Mouse (Mus musculus) heart, embryonic 16.5 days (tissue): ENCODE data around the gene Brms1. TPM values are rescaled to one million over a fixed set of nuclear protein-coding genes. Genes with fewer than 3 reads are reported as not detected.

Experiments
- ATAC-seq: fragments of 200-750 bp; cut with Nextera tagmentation; replicated peaks from 2 replicates; pipeline ENCODE4 v1.8.0; 2017; ENCODE audit warnings: moderate number of reproducible peaks; ENCODE audit not compliant: insufficient read depth, low FRiP score; ENCODE audit errors: extremely low read depth
- H3K27ac ChIP-seq: fragments of 300-500 bp; sonication (generic); 2 replicates; pipeline ENCODE4 v1.5.1; 2014; ENCODE audit warnings: mild to moderate bottlenecking, low read length, control low read depth, moderate library complexity
- H3K27me3 ChIP-seq: fragments of 300-500 bp; sonication (generic); 2 replicates; pipeline ENCODE4 v1.6.1; 2014; ENCODE audit warnings: low read length, mixed read lengths; ENCODE audit not compliant: control insufficient read depth, insufficient read depth
- H3K36me3 ChIP-seq: fragments of 300-500 bp; sonication (generic); 2 replicates; pipeline ENCODE4 v1.6.1; 2014; ENCODE audit not compliant: control insufficient read depth, insufficient read depth
- H3K4me1 ChIP-seq: fragments of 300-500 bp; sonication (generic); 2 replicates; pipeline ENCODE4 v1.6.1; 2014; ENCODE audit warnings: low read length, mixed read lengths; ENCODE audit not compliant: control insufficient read depth, insufficient read depth
- H3K4me2 ChIP-seq: fragments of 300-500 bp; sonication (generic); 2 replicates; pipeline ENCODE4 v1.6.1; 2014; ENCODE audit warnings: low read depth, mild to moderate bottlenecking, control low read depth, low read length
- H3K4me3 ChIP-seq: fragments of 300-500 bp; sonication (generic); 2 replicates; pipeline ENCODE4 v1.5.1; 2014; ENCODE audit warnings: mild to moderate bottlenecking, control low read depth, low read length
- H3K9ac ChIP-seq: fragments of 300-500 bp; sonication (generic); 2 replicates; pipeline ENCODE4 v1.6.1; 2014; ENCODE audit warnings: low read length, control low read depth
- H3K9me3 ChIP-seq: fragments of 300-500 bp; sonication (generic); replicated peaks from 2 replicates; pipeline ENCODE4 v1.6.1; 2016; ENCODE audit warnings: low read length; ENCODE audit not compliant: control insufficient read depth
- WGBS: fragments of 180-500 bp; shearing (Covaris S2); extraction: QIAGEN DNeasy Blood & Tissue Kit; methylation state at CpG from one replicate; pipeline ENCODE4 v1.1.7; 2014; 5-methylcytosine and 5-hydroxymethylcytosine counted together
- polyA plus RNA-seq: library from polyadenylated mRNA; unstranded; fragments of >200 nt; fragmentation: Nextera tagmentation; extraction: Ambion mirVana; gene quantifications from 2 replicates; pipeline ENCODE4 v1.2.1, GENCODE M21; 2015

The Brms1 gene
- polyA plus RNA-seq, 1 experiment from 2014 or later: 29.7 TPM

DNA sequence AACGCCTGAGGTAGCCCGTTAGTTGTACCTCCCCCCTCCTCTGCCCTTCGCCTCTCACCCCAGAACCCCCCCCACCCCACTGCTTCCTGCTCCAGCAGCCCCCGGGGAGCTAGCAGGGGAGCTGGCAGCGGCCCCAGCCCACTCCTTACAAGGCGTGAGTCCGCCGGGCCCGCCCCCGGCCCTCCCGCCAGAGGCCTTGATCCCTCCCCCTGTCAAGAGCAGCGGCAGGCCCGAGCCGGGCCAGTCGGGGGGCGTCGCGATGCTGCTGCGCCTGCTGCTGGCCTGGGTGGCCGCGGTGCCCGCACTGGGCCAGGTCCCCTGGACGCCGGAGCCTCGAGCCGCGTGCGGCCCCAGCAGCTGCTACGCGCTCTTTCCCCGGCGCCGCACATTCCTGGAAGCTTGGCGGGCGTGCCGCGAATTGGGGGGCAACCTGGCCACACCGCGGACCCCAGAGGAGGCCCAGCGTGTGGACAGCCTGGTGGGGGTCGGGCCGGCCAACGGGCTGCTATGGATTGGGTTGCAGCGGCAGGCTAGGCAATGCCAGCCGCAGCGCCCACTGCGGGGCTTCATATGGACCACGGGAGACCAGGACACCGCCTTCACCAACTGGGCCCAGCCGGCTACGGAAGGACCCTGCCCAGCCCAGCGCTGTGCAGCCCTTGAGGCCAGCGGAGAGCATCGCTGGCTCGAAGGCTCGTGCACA lies 26.9 kb downstream of the Brms1 start, which contains the start of gene Cd248:
Gene Cd248 (plus strand): TSS at position 212 of the 703 bp plus-strand sequence.
- 3% methylated on average over 52 of the region's 56 CpGs for WGBS
- peak within 1 kb of the TSS; percentile 56 for H3K27ac ChIP-seq

DNA sequence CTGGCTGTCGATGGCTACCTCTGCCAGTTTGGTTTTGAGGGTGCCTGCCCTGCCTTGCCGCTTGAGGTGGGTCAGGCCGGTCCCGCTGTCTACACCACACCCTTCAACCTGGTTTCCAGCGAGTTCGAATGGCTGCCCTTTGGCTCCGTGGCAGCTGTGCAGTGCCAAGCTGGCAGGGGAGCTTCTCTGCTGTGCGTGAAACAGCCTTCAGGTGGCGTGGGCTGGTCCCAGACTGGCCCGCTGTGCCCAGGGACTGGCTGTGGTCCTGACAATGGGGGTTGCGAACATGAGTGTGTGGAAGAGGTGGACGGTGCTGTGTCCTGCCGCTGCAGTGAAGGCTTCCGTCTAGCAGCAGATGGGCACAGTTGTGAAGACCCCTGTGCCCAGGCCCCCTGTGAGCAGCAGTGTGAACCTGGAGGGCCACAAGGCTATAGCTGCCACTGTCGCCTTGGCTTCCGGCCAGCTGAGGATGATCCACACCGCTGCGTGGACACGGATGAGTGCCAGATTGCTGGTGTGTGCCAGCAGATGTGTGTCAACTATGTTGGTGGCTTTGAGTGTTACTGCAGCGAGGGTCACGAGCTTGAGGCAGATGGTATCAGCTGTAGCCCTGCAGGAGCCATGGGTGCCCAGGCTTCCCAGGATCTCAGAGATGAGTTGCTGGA lies 27.5 kb downstream of the Brms1 start:
- Histone ChIP-seq H3K4me3 (peak overlapping the region; percentile 59), H3K27ac (no peak overlapping the region), H3K9ac (peak overlapping the region; percentile 81), H3K4me1 (peaks cover 24% of the 10 kb centered on the region), H3K36me3 (no peaks in the 10 kb centered on the region), H3K9me3 (no peaks in the 10 kb centered on the region), H3K4me2 (peak overlapping the region; percentile 95), H3K27me3 (peaks cover 14% of the 10 kb centered on the region)
- ATAC-seq: no peak
- WGBS: 36% methylated on average over 20 of the region's 21 CpGs

More for the DNA sequence above, 26.9 kb downstream of the Brms1 start, which contains the start of gene Cd248:
- peak; percentile 72 for ATAC-seq
- Histone ChIP-seq H3K4me2 (peak within 1 kb of the TSS; percentile 95), H3K4me1 (peaks cover 24% of the 10 kb centered on the region), H3K9ac (peak within 1 kb of the TSS; percentile 81), H3K9me3 (no peaks in the 10 kb centered on the region), H3K4me3 (peak within 1 kb of the TSS; percentile 59), H3K36me3 (no peaks in the 10 kb centered on the region), H3K27me3 (peaks cover 14% of the 10 kb centered on the region; the same call in 1 of the 2 replicates)

DNA sequence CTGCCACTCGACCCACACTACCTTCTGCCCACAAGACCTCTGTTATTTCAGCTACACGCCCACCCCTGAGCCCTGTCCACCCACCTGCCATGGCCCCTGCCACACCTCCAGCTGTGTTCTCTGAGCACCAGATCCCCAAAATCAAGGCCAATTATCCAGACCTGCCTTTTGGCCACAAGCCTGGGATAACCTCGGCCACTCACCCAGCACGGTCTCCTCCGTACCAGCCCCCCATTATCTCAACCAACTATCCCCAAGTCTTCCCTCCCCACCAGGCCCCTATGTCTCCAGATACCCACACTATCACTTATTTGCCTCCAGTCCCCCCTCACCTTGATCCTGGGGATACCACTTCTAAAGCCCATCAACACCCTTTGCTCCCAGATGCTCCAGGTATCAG lies 28.3 kb downstream of the Brms1 start:
- Histone ChIP-seq H3K4me3 (peak overlapping the region; percentile 59), H3K4me2 (peak overlapping the region; percentile 95), H3K27ac (no peak overlapping the region), H3K9ac (no peak overlapping the region), H3K4me1 (peaks cover 24% of the 10 kb centered on the region), H3K27me3 (peaks cover 22% of the 10 kb centered on the region), H3K36me3 (no peaks in the 10 kb centered on the region), H3K9me3 (no peaks in the 10 kb centered on the region)
- no peak for ATAC-seq
- WGBS: 79% methylated on average over 5 of the region's 5 CpGs

DNA sequence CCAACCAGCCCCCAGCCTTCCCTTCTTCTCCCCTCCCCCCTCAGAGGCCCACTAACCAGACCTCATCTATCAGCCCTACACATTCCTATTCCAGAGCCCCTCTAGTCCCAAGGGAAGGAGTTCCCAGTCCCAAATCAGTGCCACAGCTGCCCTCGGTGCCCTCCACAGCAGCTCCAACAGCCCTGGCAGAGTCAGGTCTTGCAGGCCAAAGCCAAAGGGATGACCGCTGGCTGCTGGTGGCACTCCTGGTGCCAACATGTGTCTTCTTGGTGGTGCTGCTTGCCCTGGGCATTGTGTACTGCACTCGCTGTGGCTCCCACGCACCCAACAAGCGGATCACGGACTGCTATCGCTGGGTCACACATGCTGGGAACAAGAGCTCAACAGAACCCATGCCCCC lies 28.8 kb downstream of the Brms1 start:
- no peak for ATAC-seq
- H3K9me3 ChIP-seq: no peaks in the 10 kb centered on the region
- H3K4me2 ChIP-seq: peak overlapping the region; percentile 95
- H3K4me3 ChIP-seq: no peak overlapping the region
- H3K36me3 ChIP-seq: no peaks in the 10 kb centered on the region
- no peak overlapping the region for H3K27ac ChIP-seq
- H3K27me3 ChIP-seq: peaks cover 22% of the 10 kb centered on the region
- H3K4me1 ChIP-seq: peaks cover 24% of the 10 kb centered on the region
- no peak overlapping the region for H3K9ac ChIP-seq
- 77% methylated on average over 7 of the region's 7 CpGs for WGBS

DNA sequence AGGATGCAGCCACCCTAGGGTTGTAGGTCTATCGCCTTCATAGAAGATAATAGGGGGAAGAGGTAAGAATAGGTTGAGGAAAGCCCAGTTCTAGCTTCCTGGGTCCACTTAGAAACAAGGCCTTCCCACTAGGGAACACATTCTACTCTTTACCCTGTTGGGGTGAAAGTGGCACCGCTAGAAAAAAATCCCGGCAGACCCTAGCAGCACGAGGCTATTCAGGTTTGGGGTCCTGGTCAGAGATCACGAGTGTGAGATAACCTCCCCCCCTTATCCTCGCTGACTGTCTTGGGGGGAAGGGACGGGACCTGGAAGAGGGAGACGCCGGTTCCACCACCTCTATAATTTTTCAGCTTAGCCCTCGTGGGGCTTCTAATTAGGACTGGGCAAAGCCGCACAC lies 29.9 kb downstream of the Brms1 start:
- WGBS: 23% methylated on average over 11 of the region's 11 CpGs
- Histone ChIP-seq H3K4me3 (peak overlapping the region; percentile 59), H3K9me3 (no peaks in the 10 kb centered on the region), H3K27ac (peak overlapping the region; percentile 43), H3K9ac (peak overlapping the region; percentile 69), H3K4me1 (peaks cover 24% of the 10 kb centered on the region), H3K27me3 (peaks cover 22% of the 10 kb centered on the region), H3K36me3 (no peaks in the 10 kb centered on the region), H3K4me2 (peak overlapping the region; percentile 65)
- ATAC-seq: no peak

DNA sequence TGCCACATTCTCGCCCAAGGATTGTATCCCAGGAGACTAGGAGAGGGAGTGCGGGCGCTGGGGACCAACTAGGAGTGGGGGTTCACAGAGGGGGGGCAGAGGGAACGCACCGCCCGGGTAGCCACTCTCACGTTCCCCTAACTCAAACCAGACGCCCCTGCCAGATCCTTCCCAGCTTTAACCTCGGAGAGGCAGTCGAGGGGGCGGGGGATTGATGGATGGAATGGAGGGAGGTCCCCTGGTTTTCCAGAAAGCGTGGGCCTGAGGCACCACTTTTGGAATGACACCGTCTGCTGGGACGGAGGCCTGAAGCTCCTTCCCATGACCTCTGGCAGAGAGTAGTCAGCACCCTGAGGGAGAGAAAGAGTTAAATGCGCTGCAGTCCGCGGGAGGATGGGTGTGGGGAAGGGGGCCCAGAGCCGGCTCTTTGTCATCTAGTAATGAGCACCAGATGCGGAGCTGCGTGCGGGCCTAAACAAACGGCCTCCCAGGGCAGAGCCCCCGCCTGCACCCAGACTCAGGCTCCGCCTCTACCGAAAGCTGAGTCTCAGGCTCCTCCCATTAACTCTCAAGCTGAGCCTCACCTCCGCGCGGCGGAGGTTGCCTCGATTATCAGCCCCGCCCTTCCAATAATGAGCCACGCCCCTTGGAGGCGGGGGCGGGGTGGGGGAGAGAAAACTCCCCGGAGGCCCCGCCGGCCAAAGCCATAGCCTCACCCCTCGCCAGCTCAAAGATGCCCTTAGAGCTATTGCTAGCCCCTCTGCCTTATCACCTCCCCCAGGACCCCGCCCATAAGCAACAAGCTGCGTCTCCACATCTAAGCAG lies 30.6 kb downstream of the Brms1 start:
- H3K4me1 ChIP-seq: peaks cover 23% of the 10 kb centered on the region
- 3% methylated on average over 40 of the region's 40 CpGs for WGBS
- H3K27me3 ChIP-seq: peaks cover 22% of the 10 kb centered on the region

DNA sequence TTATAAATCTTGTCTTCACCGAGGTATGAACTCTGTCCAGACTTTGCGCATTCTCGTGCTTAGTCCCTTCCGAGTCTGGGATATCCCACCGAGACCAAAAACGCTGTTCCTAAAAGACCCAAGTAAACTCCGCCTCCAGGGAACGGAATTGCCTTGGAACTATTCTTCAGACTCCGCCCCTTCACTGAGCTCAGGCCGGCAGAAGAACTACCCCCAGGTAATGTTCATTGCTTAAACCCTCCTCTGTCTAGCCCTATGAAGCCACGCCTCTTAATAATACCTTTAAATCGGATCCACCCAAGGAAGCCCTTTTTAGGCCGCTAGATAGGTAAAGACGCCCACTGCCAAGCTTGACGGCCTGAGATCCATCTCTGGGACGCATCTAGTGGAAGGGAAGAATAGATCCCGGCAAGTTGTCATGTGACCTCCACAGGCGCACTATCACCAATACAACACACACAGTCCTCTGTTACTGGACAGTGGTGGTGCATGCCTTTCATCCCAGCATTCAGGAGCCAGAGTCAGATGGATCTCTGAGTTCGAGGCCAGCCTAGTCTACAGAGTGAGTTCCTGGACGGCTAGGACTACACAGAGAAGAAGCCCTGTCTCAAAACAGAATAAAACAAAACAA lies 31.4 kb downstream of the Brms1 start:
- Histone ChIP-seq H3K4me1 (peaks cover 16% of the 10 kb centered on the region), H3K9ac (0 out of 2 replicates have a peak overlapping the region, but pooled peaks have one; percentile 3), H3K27ac (peak overlapping the region; percentile 15; the same call in 1 of the 2 replicates), H3K4me3 (peak overlapping the region; percentile 59), H3K27me3 (peaks cover 22% of the 10 kb centered on the region), H3K36me3 (no peaks in the 10 kb centered on the region), H3K4me2 (peak overlapping the region; percentile 65), H3K9me3 (no peaks in the 10 kb centered on the region)
- ATAC-seq: no peak
- WGBS: 2% methylated on average over 20 of the region's 20 CpGs

More for the DNA sequence above, 30.6 kb downstream of the Brms1 start:
- H3K4me3 ChIP-seq: peak overlapping the region; percentile 59
- peak overlapping the region; percentile 69 for H3K9ac ChIP-seq
- H3K9me3 ChIP-seq: no peaks in the 10 kb centered on the region
- peak overlapping the region; percentile 43 for H3K27ac ChIP-seq
- H3K36me3 ChIP-seq: no peaks in the 10 kb centered on the region
- ATAC-seq: peak; percentile 75
- H3K4me2 ChIP-seq: peak overlapping the region; percentile 65

DNA sequence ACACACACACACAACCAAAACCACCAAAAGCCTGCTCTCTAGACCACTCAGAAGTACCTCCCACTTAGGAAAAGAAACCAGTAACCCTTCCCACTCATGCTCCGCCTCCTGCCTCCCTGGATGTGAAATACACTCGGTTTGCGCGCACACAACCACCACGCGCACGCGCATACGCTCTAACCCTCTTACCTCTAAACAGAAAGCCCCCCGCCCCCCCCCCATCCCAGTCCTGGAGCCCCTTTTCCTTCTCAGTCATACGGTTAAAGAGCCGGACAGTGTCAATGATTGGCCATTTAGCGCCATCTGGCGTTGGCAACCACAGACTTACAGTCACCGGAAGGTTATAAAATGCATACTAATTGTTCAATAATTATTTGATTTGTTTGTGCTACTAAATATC lies 31.9 kb downstream of the Brms1 start:
- no peaks in the 10 kb centered on the region for H3K9me3 ChIP-seq
- peak overlapping the region; percentile 59 for H3K4me3 ChIP-seq
- no peaks in the 10 kb centered on the region for H3K36me3 ChIP-seq
- H3K4me1 ChIP-seq: peaks cover 14% of the 10 kb centered on the region
- no peak for ATAC-seq
- H3K4me2 ChIP-seq: peak overlapping the region; percentile 65
- no peak overlapping the region for H3K27ac ChIP-seq
- H3K27me3 ChIP-seq: peaks cover 22% of the 10 kb centered on the region
- H3K9ac ChIP-seq: no peak overlapping the region
- under 1% methylated on average over 15 of the region's 15 CpGs for WGBS
